Mouse (Mus musculus): ENCODE measurements around the gene Olfr1436.

DNA sequence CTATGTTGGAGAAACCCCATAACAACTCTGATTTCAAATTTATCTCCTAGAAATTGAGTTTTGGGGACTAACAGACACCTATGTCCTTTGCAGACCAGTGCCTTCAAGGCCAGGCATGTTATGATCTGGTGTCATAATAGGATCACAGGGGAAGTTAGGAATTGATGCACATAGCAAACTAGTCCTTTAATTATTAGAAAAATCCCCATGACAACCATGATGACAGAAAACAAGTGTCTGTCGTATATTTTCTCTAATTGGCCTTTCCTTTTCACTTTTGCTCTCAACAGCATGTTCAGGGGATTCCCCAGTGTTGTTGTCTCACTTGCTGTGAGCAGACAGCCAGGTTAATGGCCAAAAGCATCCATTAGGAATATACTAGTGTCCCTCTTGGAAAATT, 38.2 kb downstream of the Olfr1436 start, which contains the start of gene Olfr235:
- no peak for TF ChIP-seq CTCF (conservative IDR thresholded peaks at IDR 0.05; ENCODE audit: insufficient read depth, insufficient read length, low read depth, low read length)
- no peak for TF ChIP-seq POLR2A (IDR thresholded peaks at IDR 0.05; ENCODE audit: low read depth, low read length)
